Mouse (Mus musculus) heart, postnatal 0 days (tissue): Measurements from ENCODE around the gene Myom3. TPM values are rescaled to one million over a fixed set of nuclear protein-coding genes. Genes with fewer than 3 reads are reported as not detected.

ENCODE experiments used
- ATAC-seq: fragments of 200-750 bp; cut with Nextera tagmentation; 2 replicates; pipeline ENCODE4 v1.8.0; 2017; ENCODE audit warnings: low read depth, moderate number of reproducible peaks, moderate library complexity; ENCODE audit not compliant: insufficient read depth
- DNase-seq: peaks from one replicate; pipeline ENCODE4 v3.0.0-alpha.2; 2016; ENCODE audit warnings: low spot score
- H3K27ac ChIP-seq: fragments of 300-500 bp; sonication (generic); 2 replicates; pipeline ENCODE4 v1.5.1; 2014; ENCODE audit warnings: low read depth, mild to moderate bottlenecking
- H3K27me3 ChIP-seq: fragments of 300-500 bp; sonication (generic); 2 replicates; pipeline ENCODE4 v1.6.1; 2014; ENCODE audit warnings: low read length, mixed read lengths; ENCODE audit not compliant: control insufficient read depth, insufficient read depth
- H3K36me3 ChIP-seq: fragments of 300-500 bp; sonication (generic); replicated peaks from 2 replicates; pipeline ENCODE4 v1.6.1; 2014; ENCODE audit warnings: low read length, mixed read lengths; ENCODE audit not compliant: control insufficient read depth, insufficient read depth
- H3K4me1 ChIP-seq: fragments of 300-500 bp; sonication (generic); 2 replicates; pipeline ENCODE4 v1.6.1; 2014; ENCODE audit warnings: antibody characterized with exemption; ENCODE audit not compliant: control insufficient read depth, insufficient read depth
- H3K4me2 ChIP-seq: fragments of 300-500 bp; sonication (generic); 2 replicates; pipeline ENCODE4 v1.6.1; 2014; ENCODE audit warnings: low read depth, mild to moderate bottlenecking, low read length, moderate library complexity
- H3K4me3 ChIP-seq: fragments of 300-500 bp; sonication (generic); 2 replicates; pipeline ENCODE4 v1.5.1; 2014; ENCODE audit warnings: low read depth, low read length
- H3K9ac ChIP-seq: fragments of 300-500 bp; sonication (generic); replicated peaks from 2 replicates; pipeline ENCODE4 v1.6.1; 2014; ENCODE audit warnings: low read depth, low read length, mixed read lengths
- H3K9me3 ChIP-seq: fragments of 300-500 bp; sonication (generic); replicated peaks from 2 replicates; pipeline ENCODE4 v1.6.1; 2016; ENCODE audit warnings: low read length; ENCODE audit not compliant: control insufficient read depth
- CTCF ChIP-seq: IDR thresholded peaks from 2 replicates; pipeline ENCODE4 v1.5.1; 2016; ENCODE audit warnings: antibody characterized with exemption, control low read depth, low read depth
- EP300 ChIP-seq: IDR thresholded peaks from 2 replicates; pipeline ENCODE4 v1.6.1; 2016; ENCODE audit warnings: antibody characterized with exemption, low read depth
- WGBS: fragments of 180-500 bp; shearing (Covaris S2); extraction: QIAGEN DNeasy Blood & Tissue Kit; methylation state at CpG from one replicate; pipeline ENCODE4 v1.1.7; 2014; 5-methylcytosine and 5-hydroxymethylcytosine counted together
- polyA plus RNA-seq: library from polyadenylated mRNA; unstranded; fragments of >200 nt; fragmentation: Nextera tagmentation; extraction: Ambion mirVana; gene quantifications from 2 replicates; pipeline ENCODE4 v1.2.1, GENCODE M21; 2015
- total RNA-seq: library from RNA; depleted of rRNA; stranded (reverse); fragments of >200 nt; gene quantifications from 2 replicates; pipeline ENCODE4 v1.2.3, GENCODE M21; 2014; ENCODE audit warnings: low replicate concordance

The Myom3 gene
- total and polyA plus RNA-seq, 2 experiments from 2014 or later = 0.27 to 0.82 TPM

- H3K27me3 ChIP-seq = no peaks in the 10 kb centered on the region
- WGBS = 79% methylated on average over 8 of the region's 8 CpGs
- H3K9ac ChIP-seq = no peak overlapping the region
- TF ChIP-seq EP300 (no peak), CTCF (no peak)
- peaks cover 6% of the 10 kb centered on the region; the same call in 1 of the 2 replicates for H3K9me3 ChIP-seq
- no peaks in the 10 kb centered on the region for H3K4me1 ChIP-seq
- no peak overlapping the region for H3K4me3 ChIP-seq
- H3K27ac ChIP-seq = no peak overlapping the region
- DNase-seq (no peak), ATAC-seq (no peak)
- H3K4me2 ChIP-seq = no peak overlapping the region
- no peaks in the 10 kb centered on the region for H3K36me3 ChIP-seq
These were observed 8.6 kb upstream of the Myom3 start for GRCm38 (mm10) chr4:135750896-135751295.

DNA sequence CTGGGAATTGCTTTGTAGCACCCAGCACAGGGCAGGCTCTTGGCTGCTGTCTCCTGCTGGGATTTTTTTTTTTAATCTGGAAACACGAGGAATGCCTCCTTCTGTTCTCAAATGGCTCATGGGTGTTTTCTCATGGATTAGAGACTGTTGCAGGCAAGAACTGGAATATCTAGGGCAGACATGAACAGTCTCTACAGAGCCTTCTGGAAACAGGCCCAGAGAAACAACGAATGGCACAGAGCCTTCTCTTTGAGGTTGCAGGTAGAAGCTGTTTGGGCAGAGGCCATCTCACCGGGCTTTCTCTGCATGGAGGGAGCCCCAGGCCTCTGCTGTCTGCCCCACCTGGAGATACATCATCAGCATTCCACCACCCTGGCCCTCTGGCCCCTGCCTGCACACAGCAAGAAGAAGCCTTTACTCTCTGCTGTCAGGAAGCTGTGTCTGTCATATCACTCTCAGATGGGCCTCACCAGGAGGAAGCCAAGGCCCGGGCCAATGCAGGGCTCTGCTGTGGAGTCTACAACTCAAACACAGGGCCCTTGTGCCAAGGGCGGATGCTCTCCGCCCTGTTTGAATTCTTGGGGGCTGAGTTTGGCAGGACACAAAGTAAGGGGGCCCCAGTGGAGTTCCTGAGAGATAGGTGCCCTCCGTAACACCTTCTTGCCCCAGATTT is 7.3 kb upstream of the Myom3 start:
- DNase-seq = no peak
- Histone ChIP-seq H3K27me3 (no peaks in the 10 kb centered on the region), H3K27ac (no peak overlapping the region), H3K4me3 (no peak overlapping the region), H3K9ac (no peak overlapping the region), H3K9me3 (peaks cover 6% of the 10 kb centered on the region; the same call in 1 of the 2 replicates), H3K4me2 (no peak overlapping the region), H3K4me1 (no peaks in the 10 kb centered on the region), H3K36me3 (no peaks in the 10 kb centered on the region)
- 71% methylated on average over 7 of the region's 7 CpGs for whole genome bisulfite sequencing
- ATAC-seq = no peak
- no peak for TF ChIP-seq EP300
- TF ChIP-seq CTCF = no peak

DNA sequence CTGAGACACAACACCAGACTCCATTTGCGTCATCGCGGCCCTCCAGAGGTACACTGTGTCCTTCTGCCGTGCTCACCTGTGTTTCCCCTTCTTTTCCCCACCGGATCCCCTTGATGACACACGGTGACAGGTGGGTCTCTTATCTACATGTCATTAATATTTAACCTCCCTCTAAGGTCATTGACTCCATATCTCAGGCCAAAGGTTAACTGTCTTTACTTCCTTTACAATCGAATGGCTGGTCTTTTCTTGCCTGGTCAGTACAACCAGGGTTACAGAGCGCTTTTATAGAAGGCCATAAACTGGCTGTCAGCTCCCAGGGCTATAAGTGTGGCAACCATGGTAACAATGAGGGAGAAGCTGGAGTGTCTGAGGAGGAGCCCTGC is 6.7 kb upstream of the Myom3 start:
- DNase-seq (no peak), ATAC-seq (no peak)
- Histone ChIP-seq H3K27ac (no peak overlapping the region), H3K4me2 (no peak overlapping the region), H3K36me3 (no peaks in the 10 kb centered on the region), H3K9ac (no peak overlapping the region), H3K4me1 (no peaks in the 10 kb centered on the region), H3K27me3 (no peaks in the 10 kb centered on the region), H3K4me3 (no peak overlapping the region), H3K9me3 (peaks cover 6% of the 10 kb centered on the region; the same call in 1 of the 2 replicates)
- WGBS = 75% methylated on average over 8 of the region's 8 CpGs
- TF ChIP-seq CTCF = no peak
- TF ChIP-seq EP300 = no peak

GRCm38 (mm10) chr4:135758331-135758730 is 1.2 kb upstream of the Myom3 start:
- Histone ChIP-seq H3K36me3 (no peaks in the 10 kb centered on the region), H3K27ac (no peak overlapping the region), H3K9me3 (peaks cover 6% of the 10 kb centered on the region; the same call in 1 of the 2 replicates), H3K9ac (no peak overlapping the region), H3K4me2 (no peak overlapping the region), H3K4me1 (0 out of 2 replicates have a peak, but pooled peaks cover 6% of the 10 kb centered on the region), H3K27me3 (no peaks in the 10 kb centered on the region), H3K4me3 (no peak overlapping the region)
- ATAC-seq (no peak), DNase-seq (peak; percentile 19)
- 38% methylated on average over 4 of the region's 4 CpGs for WGBS
- peak; percentile 52 for TF ChIP-seq CTCF
- no peak for TF ChIP-seq EP300

DNA sequence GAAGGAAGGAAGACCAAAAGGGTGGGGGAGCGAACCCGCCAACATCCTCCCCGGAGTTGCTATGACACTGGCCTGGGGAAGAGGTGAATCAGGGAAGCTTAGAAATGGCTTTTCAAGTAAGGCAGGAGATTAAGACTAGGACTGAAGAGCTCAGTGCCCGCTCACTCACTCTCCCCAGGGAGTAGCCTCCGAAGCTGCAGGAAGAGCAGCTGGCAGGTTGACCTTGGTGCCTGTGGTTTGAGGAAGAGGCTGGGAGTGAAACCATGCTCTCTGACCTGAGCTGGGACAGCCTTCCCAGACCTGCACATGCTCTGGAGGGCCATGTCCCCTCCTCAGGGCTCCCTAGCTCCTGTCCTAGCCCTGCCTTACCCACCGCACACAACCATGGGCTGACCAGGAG is 690 bp upstream of the Myom3 start:
- no peak overlapping the region for H3K4me2 ChIP-seq
- H3K4me1 ChIP-seq = 0 out of 2 replicates have a peak, but pooled peaks cover 6% of the 10 kb centered on the region
- DNase-seq (no peak), ATAC-seq (no peak)
- H3K9me3 ChIP-seq = peaks cover 6% of the 10 kb centered on the region; the same call in 1 of the 2 replicates
- H3K9ac ChIP-seq = no peak overlapping the region
- no peak overlapping the region for H3K27ac ChIP-seq
- no peaks in the 10 kb centered on the region for H3K36me3 ChIP-seq
- TF ChIP-seq EP300 (no peak), CTCF (no peak)
- H3K4me3 ChIP-seq = no peak overlapping the region
- WGBS = 37% methylated on average over 6 of the region's 6 CpGs
- H3K27me3 ChIP-seq = no peaks in the 10 kb centered on the region

- no peaks in the 10 kb centered on the region for H3K27me3 ChIP-seq
- H3K36me3 ChIP-seq = no peaks in the 10 kb centered on the region
- 73% methylated on average over 8 of the region's 8 CpGs for WGBS
- no peak for DNase-seq
- H3K9ac ChIP-seq = no peak overlapping the region
- no peak overlapping the region for H3K4me3 ChIP-seq
- H3K4me1 ChIP-seq = 0 out of 2 replicates have a peak, but pooled peaks cover 6% of the 10 kb centered on the region
- no peak for TF ChIP-seq EP300
- TF ChIP-seq CTCF = no peak
- no peaks in the 10 kb centered on the region for H3K9me3 ChIP-seq
- no peak overlapping the region for H3K27ac ChIP-seq
- ATAC-seq = no peak
- no peak overlapping the region for H3K4me2 ChIP-seq
These were observed 1.5 kb downstream of the Myom3 start for GRCm38 (mm10) chr4:135761048-135761447.
